Mouse (Mus musculus) heart, postnatal 0 days (tissue): ENCODE measurements around the gene Srrm1. TPM values are rescaled to one million over a fixed set of nuclear protein-coding genes. Genes with fewer than 3 reads are reported as not detected.

Experiments used
- ATAC-seq: fragments of 200-750 bp; cut with Nextera tagmentation; 2 replicates; pipeline ENCODE4 v1.8.0; 2017; ENCODE audit warnings: low read depth, moderate number of reproducible peaks, moderate library complexity; ENCODE audit not compliant: insufficient read depth
- DNase-seq: peaks from one replicate; pipeline ENCODE4 v3.0.0-alpha.2; 2016; ENCODE audit warnings: low spot score
- H3K27ac ChIP-seq: fragments of 300-500 bp; sonication (generic); 2 replicates; pipeline ENCODE4 v1.5.1; 2014; ENCODE audit warnings: low read depth, mild to moderate bottlenecking
- H3K27me3 ChIP-seq: fragments of 300-500 bp; sonication (generic); 2 replicates; pipeline ENCODE4 v1.6.1; 2014; ENCODE audit warnings: low read length, mixed read lengths; ENCODE audit not compliant: control insufficient read depth, insufficient read depth
- H3K36me3 ChIP-seq: fragments of 300-500 bp; sonication (generic); replicated peaks from 2 replicates; pipeline ENCODE4 v1.6.1; 2014; ENCODE audit warnings: low read length, mixed read lengths; ENCODE audit not compliant: control insufficient read depth, insufficient read depth
- H3K4me1 ChIP-seq: fragments of 300-500 bp; sonication (generic); 2 replicates; pipeline ENCODE4 v1.6.1; 2014; ENCODE audit warnings: antibody characterized with exemption; ENCODE audit not compliant: control insufficient read depth, insufficient read depth
- H3K4me2 ChIP-seq: fragments of 300-500 bp; sonication (generic); 2 replicates; pipeline ENCODE4 v1.6.1; 2014; ENCODE audit warnings: low read depth, mild to moderate bottlenecking, low read length, moderate library complexity
- H3K4me3 ChIP-seq: fragments of 300-500 bp; sonication (generic); 2 replicates; pipeline ENCODE4 v1.5.1; 2014; ENCODE audit warnings: low read depth, low read length
- H3K9ac ChIP-seq: fragments of 300-500 bp; sonication (generic); replicated peaks from 2 replicates; pipeline ENCODE4 v1.6.1; 2014; ENCODE audit warnings: low read depth, low read length, mixed read lengths
- H3K9me3 ChIP-seq: fragments of 300-500 bp; sonication (generic); replicated peaks from 2 replicates; pipeline ENCODE4 v1.6.1; 2016; ENCODE audit warnings: low read length; ENCODE audit not compliant: control insufficient read depth
- CTCF ChIP-seq: IDR thresholded peaks from 2 replicates; pipeline ENCODE4 v1.5.1; 2016; ENCODE audit warnings: antibody characterized with exemption, control low read depth, low read depth
- EP300 ChIP-seq: IDR thresholded peaks from 2 replicates; pipeline ENCODE4 v1.6.1; 2016; ENCODE audit warnings: antibody characterized with exemption, low read depth
- WGBS: fragments of 180-500 bp; shearing (Covaris S2); extraction: QIAGEN DNeasy Blood & Tissue Kit; methylation state at CpG from one replicate; pipeline ENCODE4 v1.1.7; 2014; 5-methylcytosine and 5-hydroxymethylcytosine counted together
- polyA plus RNA-seq: library from polyadenylated mRNA; unstranded; fragments of >200 nt; fragmentation: Nextera tagmentation; extraction: Ambion mirVana; gene quantifications from 2 replicates; pipeline ENCODE4 v1.2.1, GENCODE M21; 2015
- total RNA-seq: library from RNA; depleted of rRNA; stranded (reverse); fragments of >200 nt; gene quantifications from 2 replicates; pipeline ENCODE4 v1.2.3, GENCODE M21; 2014; ENCODE audit warnings: low replicate concordance

Srrm1 gene
- total and polyA plus RNA-seq, 2 experiments from 2014 or later: 22.6 to 99.6 TPM

DNA sequence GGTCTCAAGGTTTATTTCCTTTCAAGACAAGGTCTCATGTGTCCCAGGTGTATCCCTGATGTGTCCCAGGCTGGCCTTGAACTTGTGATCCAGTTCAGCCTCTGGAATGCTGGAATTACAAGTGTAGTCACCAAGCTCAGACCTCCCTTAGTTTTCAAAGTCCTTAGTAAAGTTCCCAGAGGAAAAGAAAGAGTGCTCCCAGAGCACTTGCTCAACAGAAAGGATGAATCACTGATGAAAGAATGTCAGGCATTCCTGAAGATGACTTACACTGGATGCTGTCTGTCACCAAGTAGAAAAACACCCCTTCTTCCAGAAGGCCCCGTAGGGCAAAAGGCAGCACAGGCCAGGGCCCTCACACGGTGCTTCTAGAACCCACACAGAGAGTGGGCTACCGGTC, 52.0 kb downstream of the Srrm1 start:
- H3K36me3 ChIP-seq: no peaks in the 10 kb centered on the region
- TF ChIP-seq EP300: no peak
- no peak for TF ChIP-seq CTCF
- no peak overlapping the region for H3K4me3 ChIP-seq
- 39% methylated on average over 3 of the region's 3 CpGs for WGBS
- H3K27me3 ChIP-seq: no peaks in the 10 kb centered on the region
- no peak overlapping the region for H3K4me2 ChIP-seq
- H3K4me1 ChIP-seq: peaks cover 10% of the 10 kb centered on the region
- DNase-seq (no peak), ATAC-seq (no peak)
- no peak overlapping the region for H3K9ac ChIP-seq
- no peaks in the 10 kb centered on the region for H3K9me3 ChIP-seq
- no peak overlapping the region for H3K27ac ChIP-seq

DNA sequence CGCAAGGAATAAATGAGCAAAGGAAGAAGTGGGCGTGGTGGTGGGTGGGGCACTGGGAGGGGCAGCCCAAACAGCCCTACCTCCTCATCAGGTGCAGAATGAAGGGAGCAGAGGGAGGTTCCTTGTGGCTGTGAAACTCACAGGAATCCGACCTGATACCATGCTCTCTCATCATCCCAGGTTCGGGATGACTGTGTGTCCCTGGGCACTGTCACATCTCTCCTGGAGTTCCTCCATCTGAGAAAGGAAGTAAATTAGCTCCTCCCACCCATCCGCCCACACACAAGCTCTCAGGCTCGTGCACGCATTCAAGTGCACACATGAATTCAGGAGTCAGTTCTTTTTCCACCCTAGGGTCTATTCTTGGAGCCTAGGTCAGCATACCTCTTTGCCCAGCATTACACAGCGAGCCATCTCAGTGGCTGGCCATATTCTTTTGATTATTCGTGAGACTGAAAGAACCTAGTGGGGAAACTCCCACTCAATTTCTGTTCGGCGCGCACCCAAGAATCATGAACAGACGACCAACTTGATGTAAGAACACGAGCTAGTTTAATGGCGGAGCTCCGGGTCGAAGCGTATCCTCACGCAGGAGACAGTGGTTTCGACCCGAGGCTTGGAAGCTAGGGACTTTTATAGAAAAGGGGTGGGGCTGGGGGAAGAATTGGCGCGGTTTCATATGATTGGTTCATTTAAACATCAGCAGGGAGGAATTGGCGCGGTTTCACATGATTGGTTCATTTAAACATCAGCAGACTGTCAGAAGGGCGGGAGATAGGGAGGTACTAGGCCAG, 52.7 kb downstream of the Srrm1 start:
- Histone ChIP-seq H3K4me1 (peaks cover 10% of the 10 kb centered on the region), H3K36me3 (no peaks in the 10 kb centered on the region), H3K4me2 (no peak overlapping the region), H3K9me3 (no peaks in the 10 kb centered on the region), H3K27ac (no peak overlapping the region), H3K9ac (no peak overlapping the region), H3K4me3 (no peak overlapping the region), H3K27me3 (no peaks in the 10 kb centered on the region)
- ATAC-seq: no peak
- no peak for DNase-seq
- no peak for TF ChIP-seq EP300
- TF ChIP-seq CTCF: no peak
- WGBS: 86% methylated on average over 26 of the region's 26 CpGs

DNA sequence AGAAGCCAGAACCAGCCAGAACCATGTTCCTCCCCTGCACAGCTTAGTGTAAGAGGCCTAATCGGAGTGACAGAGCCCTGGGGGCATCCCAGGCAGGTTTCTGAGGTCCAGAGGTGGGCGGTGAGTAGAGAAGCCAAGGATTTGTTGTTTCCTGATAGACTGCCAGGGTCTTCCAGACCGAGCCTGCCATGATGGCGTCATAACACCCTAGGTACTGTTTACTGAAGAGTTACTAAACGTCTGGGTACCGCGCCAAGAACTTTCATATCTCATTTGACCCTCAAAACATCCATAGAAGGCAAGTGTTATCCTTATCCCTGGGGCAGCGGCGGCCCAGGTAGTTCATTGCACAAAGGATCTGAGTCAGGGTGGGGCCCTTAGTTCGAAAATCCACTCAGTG, 54.4 kb downstream of the Srrm1 start:
- Histone ChIP-seq H3K36me3 (no peaks in the 10 kb centered on the region), H3K27me3 (no peaks in the 10 kb centered on the region), H3K4me3 (no peak overlapping the region), H3K4me1 (peaks cover 10% of the 10 kb centered on the region), H3K4me2 (no peak overlapping the region), H3K9me3 (no peaks in the 10 kb centered on the region), H3K27ac (peak overlapping the region; percentile 58), H3K9ac (no peak overlapping the region)
- TF ChIP-seq EP300 (no peak), CTCF (no peak)
- WGBS: 63% methylated on average over 10 of the region's 10 CpGs
- ATAC-seq (peak; percentile 4; the same call in 1 of the 2 replicates), DNase-seq (no peak)

DNA sequence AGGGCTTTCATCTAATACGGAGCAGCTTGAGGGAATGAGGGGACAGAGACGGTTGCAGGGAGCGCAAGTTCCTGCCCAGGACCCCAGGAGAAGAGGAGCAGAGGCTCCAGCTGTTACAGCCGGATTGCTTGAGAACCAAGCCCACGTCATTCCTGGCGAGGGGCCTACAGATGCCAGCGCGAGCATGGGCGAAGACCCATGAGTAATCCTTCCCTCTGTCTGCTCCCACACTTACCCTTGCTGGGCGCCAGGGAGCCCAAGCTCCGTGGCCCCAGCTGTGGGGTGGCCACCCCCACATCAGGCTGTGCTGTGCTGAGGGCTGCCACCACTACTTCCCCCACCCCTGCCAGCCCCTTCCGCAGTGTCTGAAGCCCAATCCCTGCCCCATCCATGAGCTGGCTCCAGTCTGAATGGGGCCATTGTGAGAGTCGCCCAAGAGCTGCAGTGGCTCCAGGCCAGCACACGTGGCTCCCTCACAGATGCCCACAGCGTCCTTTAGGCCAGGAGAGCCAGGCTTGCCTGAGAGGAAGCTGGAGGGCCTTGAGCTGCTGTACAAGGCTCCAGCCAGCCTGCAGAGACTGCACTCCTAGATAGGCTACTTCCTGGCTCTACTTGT, 55.1 kb downstream of the Srrm1 start:
- DNase-seq (peak; percentile 58), ATAC-seq (peak; percentile 73)
- H3K4me1 ChIP-seq: peaks cover 10% of the 10 kb centered on the region
- H3K4me3 ChIP-seq: no peak overlapping the region
- H3K27me3 ChIP-seq: no peaks in the 10 kb centered on the region
- 58% methylated on average over 15 of the region's 15 CpGs for WGBS
- H3K27ac ChIP-seq: peak overlapping the region; percentile 58
- H3K9ac ChIP-seq: no peak overlapping the region; the same call in 1 of the 2 replicates
- TF ChIP-seq CTCF (no peak), EP300 (no peak)
- H3K9me3 ChIP-seq: no peaks in the 10 kb centered on the region
- H3K4me2 ChIP-seq: no peak overlapping the region
- no peaks in the 10 kb centered on the region for H3K36me3 ChIP-seq

GRCm38 (mm10) chr4:135297146-135297545, 56.0 kb downstream of the Srrm1 start:
- H3K9ac ChIP-seq: no peak overlapping the region
- no peaks in the 10 kb centered on the region for H3K36me3 ChIP-seq
- no peak for TF ChIP-seq EP300
- no peak for TF ChIP-seq CTCF
- peaks cover 15% of the 10 kb centered on the region for H3K4me1 ChIP-seq
- no peak overlapping the region for H3K4me2 ChIP-seq
- H3K4me3 ChIP-seq: no peak overlapping the region
- ATAC-seq (no peak), DNase-seq (no peak)
- WGBS: 74% methylated on average over 7 of the region's 7 CpGs
- no peaks in the 10 kb centered on the region for H3K9me3 ChIP-seq
- H3K27me3 ChIP-seq: no peaks in the 10 kb centered on the region
- no peak overlapping the region for H3K27ac ChIP-seq
